Mouse (Mus musculus) lung, postnatal 0 days (tissue): Measurements from ENCODE around the gene Cdc14a.
A peak's percentile ranks its signal among the peaks of the same experiment; 100 is the strongest.

Experiments used
- CTCF ChIP-seq: IDR thresholded peaks from 2 replicates; pipeline ENCODE4 v1.5.1; 2016; ENCODE audit warnings: antibody characterized with exemption, mild to moderate bottlenecking
- EP300 ChIP-seq: IDR thresholded peaks from 2 replicates; pipeline ENCODE4 v1.6.1; 2016; ENCODE audit warnings: antibody characterized with exemption, mild to moderate bottlenecking, control low read depth

DNA sequence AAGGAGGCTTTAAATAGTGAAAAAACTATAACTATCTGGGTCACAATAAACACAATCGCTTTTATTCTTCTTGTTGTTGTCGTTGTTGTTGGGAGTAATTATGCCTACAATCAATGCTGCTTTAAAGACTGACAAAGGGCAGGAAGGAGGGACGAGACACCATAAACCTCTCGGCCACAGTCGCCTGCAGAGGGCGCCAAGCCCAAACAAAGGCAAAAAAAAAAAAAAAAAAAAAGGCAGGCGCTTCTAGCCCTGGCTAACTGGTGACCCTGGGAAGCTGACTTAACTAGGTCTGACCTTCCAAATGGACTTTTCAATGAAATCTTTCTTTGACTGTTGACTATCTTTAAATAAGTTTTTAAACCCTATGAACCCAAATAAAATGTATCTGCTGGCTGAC lies 90.6 kb downstream of the Cdc14a start:
- TF ChIP-seq CTCF (peak; percentile 68), EP300 (no peak)
